Mouse (Mus musculus) gonadal fat pad, adult 2 months (tissue): ENCODE results near the gene Dapk1. TPM values are rescaled to one million over a fixed set of nuclear protein-coding genes. Genes with fewer than 3 reads are reported as not detected.
A peak's percentile ranks its signal among the peaks of the same experiment; 100 is the strongest.

Experiments
- DNase-seq: peaks from one replicate; pipeline ENCODE4 v3.0.0-alpha.2; 2012; ENCODE audit warnings: low read depth
- polyA plus RNA-seq: library from polyadenylated mRNA; depleted of rRNA; stranded (reverse); fragments of >200 nt; gene quantifications from 2 replicates; pipeline ENCODE4 v1.2.3, GENCODE M21; 2012

Dapk1 gene
- polyA plus RNA-seq, 1 experiment: 77.2 TPM

DNA sequence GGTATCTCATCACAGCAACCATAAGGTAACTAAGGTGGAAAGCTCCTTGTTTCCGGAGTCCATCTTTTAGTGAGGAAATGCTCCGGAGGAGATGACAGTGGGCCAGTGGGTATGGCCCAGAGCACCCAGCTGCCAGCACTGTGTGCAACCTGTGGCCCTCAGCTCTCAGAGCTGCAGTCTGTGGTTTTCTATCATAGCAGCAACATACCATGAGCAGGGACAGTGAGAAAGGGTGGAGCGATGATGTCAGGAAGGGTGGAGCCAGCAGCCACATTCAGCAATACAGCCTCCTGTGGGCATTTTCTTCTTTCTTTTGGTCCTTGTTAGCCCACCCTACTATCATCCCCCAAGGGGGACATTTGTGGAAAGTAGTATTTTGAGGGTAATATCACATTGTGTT is 90.2 kb downstream of the Dapk1 start:
- DNase-seq: no peak

DNA sequence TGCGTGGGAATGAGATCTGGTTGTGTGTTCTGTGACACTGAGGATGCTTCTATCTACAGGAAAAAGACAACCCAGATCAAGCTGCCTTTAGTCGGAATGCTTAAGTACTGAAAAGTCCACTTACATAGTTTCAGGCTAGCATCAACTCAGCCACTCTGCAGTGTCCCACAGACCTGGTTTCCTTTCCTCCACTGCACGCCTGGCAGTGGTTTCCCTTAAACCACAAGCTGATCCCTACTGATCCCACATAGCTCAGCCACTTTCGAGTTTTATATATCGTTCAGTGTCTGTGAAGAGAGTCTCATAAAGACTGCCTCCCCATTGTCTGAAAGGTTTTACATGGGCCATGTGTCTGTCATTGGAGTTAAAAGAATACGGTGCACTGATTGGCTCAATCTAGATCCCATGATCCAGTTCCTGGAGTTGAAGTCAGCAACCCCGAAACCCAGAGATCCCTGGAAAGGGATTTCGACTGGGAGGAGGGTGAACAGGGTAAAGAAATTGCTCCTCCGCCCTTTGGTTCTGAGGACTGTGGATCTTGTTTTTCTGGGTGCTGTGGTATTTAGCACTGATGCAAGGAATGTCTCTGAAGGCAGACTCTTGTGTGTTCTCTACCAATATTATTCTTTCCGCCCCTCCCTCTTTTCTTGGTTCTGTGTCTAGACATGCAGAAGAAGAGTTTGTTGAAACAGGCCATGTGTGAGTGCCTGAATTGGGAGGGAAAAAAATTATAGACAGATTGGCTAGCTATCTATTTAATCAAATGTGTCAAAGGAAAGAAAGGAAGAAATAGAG is 93.6 kb downstream of the Dapk1 start:
- no peak for DNase-seq

DNA sequence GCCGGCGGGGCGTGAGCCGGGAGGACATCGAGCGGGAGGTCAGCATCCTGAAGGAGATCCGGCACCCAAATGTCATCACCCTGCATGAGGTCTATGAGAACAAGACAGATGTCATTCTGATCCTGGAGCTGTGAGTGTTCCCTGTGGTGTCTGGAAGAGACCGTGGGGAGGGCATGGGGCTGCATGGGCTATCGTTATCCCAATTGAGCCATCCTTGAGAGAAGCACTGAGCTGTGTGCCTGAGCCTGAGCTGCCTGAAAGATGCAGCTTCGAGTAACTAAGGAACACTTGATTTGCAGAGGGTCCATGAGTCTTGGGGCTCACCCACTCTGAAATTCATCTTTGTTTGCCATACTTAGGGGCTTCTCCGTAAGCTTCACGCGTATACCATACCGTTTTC is 94.6 kb downstream of the Dapk1 start:
- DNase-seq: no peak

DNA sequence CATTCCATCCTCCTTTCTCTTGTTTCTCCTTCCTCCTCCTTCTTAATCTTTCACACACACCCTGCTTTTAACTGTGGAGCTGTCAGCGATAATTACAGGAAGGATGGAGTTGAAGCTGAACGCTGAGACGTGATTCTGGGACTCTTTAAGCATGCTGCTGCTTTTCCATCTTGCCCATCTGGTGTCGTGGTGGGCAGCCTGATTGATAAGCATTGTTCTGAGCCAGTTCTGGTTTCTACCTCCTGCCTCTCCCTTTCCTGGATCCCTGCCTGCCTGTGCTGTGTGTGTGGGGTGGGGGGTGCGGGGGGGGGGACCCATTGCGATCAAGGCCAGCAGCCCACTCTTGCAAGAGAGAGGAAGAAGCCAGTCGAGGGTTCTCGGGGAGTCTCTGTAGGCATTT is 95.0 kb downstream of the Dapk1 start:
- DNase-seq: no peak

DNA sequence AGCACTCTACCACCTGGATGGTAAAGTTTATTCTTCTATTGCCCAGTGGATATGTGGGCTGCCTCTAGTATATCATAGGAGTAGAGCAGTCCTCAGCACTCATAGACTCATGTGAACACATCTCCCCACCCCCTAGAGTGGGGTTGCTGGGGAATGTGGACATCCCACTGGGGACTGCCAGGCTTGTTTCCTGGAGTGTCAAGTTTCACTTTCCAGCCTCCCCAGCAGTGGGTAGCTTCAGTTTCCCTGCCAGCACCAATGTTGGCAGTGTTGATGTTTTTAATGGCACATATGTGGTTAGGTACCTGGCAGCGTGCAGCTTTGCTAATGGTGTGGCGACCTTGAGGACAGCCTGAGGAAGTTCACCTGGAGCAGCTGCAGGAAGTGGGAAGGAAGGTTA is 96.3 kb downstream of the Dapk1 start:
- DNase-seq: no peak

DNA sequence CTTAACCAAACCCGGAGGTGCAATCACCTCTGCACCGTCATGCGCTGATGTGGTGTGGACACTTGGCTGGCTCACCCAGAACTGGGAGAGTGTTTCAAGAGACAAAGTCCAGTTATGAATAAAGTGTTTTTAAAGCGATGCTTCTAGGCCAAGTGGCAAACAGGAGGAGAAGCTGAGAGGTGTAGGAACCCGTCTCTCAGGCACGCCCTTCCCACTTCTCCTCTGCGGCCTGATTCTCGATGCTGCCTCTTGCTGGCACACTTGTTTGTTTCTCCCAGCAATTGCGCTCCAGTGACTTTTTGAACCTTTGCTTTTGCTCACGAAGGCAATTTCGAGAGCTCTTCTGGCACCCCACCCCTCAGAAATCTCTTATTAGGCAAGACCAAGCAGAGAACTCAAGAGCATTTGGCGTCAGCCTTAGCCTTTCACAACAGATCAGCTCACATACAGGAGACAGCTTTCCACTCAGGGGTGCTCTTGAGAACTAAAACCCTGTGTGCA is 100.0 kb downstream of the Dapk1 start:
- DNase-seq: peak; percentile 96

DNA sequence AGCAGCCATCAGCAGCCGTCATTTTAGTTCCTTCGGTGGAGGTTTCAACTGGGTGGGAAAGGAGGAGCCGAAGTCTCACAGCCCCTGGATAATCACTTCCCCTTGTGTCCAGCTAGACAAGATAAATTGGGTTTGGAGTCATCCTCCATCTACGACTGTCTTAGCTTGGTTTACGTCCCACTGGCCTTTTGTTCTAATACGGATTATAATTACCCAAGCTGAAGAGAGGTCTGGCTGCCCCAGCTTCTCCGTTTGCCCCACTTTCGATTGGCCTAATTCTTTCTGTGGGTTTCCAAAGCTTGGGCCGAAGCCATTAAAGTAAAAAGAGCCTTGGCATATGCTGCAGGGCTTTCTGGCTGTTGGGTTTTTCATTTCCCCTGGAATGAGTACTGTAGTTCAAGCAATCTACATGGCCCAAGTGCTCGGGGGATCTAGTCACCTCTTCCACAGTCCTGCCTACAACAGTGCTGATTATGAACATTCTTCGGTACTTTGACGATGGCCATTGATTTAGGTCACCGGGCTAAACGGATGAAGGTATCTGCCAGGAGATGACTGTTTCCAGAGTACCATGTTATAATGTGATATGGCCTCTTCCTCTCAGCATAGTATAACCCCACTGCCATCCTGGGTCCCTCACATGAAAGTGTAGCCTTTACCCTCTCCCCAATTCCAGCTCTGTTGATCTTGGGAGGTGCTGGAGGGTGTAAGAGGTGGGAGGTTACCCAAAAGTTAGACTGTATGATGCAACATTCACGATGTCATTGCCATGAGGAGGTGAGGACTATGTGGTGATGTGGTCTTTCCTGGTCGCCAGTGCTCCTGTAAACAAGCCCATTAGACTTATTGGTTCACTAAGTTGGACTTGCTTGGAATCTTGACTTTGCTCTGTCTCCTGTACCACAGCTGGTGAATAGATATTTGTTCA is 106.1 kb downstream of the Dapk1 start:
- no peak for DNase-seq

DNA sequence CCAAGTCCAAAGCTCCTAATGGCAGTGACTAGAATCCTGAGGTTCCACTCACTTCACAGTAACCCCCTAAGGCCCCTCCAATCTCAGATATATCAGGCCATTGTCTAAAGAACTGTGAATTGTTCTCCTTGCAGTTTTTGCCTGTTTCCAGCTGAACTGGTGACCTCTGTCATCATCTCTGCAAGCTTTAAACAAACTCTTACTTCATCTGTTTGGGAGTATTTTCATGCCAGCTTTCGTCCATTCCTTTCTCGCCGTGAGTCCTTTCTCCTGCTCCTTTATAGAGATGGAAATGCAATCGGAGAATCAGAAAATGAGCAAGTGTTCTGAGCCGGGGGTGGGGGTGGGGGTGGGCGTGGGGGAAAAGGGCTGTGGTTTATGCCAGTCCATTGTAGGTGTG is 107.4 kb downstream of the Dapk1 start:
- DNase-seq: no peak

DNA sequence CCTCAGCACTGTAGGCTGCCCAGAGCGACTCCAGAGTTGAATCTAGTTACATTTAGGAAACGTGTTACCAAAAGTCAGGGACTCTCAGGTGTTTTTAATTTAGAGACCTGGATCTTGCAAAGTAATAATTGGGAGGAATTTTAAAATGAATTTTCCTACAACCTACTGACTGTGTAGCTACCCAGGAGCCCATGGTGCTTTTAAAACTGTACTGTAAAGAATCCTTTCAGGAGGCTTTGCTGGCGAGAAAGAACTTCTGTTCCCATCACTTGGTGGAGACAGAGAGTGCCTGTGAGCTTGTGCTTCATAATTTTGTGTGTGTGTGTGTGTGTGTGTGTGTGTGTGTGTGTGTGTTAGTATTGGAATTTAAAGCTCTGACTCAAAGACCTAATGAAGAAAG is 109.2 kb downstream of the Dapk1 start:
- no peak for DNase-seq

DNA sequence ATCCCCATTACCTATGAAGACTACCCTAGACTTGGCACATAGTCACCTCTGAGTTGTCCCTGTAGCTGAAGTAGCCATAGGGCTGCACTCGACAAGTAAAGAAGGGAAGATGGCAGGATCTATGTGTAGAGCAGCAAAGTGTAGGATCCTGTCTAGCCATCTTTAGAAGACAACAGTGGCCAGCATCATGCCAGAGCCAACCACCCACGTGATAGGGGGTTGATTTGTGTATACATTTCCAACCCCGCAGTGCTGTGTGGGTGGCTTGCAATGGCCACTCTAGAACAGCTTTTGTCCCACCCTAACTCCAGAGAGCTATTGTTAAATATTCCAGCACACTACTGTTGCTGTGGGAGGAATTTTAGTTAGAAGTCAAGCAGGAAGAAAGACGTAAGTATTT is 111.8 kb downstream of the Dapk1 start:
- no peak for DNase-seq

DNA sequence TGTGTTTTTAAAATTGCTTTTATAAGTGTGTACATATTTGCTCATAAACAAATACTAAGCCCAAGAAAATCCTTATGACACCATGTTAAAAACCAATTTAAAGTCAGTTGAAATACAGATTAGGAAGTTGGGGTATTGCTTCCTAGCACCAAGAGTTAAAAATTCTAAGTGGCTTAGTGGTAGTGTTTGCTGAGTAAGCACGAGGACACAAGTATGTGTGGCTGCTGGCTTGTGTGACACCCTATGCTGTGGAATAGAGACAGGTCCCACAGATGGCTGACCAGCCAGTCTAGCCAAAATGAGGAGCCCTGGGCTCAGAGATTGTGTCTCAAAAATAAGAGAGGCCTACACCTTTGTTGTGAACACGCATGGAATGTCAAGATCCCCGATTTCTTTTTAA is 114.4 kb downstream of the Dapk1 start:
- no peak for DNase-seq

DNA sequence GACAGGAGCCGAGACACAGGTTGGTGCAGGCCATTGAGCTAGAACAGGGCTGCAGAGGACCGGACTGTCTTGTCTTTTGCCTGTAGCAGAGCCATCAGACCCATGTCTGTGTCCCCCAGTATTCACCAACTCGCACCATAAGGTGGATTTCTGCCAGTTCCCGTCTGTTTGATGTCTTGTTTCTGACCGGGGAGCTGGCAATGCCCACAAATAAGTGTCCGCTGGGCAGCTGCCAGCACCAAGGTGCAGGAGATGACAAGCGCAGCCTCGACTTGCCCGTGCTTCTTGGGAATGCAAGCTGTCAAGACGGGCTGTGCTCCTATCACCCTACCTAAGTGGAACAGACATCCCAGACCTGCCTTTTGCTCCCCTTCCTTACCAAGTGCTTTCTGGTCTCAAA is 115.7 kb downstream of the Dapk1 start:
- DNase-seq: no peak

DNA sequence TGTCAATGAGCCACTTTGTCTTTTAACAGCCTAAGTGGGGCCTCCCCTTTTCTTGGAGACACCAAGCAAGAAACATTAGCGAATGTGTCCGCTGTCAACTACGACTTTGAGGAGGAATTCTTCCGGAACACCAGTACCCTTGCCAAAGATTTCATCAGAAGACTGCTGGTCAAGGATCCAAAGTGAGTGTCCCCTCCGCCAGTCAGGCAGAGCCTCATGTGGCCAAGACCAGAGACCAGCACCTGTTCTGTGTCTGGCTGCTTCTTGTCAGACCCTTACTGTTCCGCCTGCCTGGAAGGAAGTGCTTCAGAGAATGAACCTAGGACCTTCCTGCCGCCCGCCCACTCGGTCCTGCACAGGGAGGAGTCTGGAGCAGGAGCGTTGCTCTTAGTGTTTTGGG is 117.8 kb downstream of the Dapk1 start:
- no peak for DNase-seq

DNA sequence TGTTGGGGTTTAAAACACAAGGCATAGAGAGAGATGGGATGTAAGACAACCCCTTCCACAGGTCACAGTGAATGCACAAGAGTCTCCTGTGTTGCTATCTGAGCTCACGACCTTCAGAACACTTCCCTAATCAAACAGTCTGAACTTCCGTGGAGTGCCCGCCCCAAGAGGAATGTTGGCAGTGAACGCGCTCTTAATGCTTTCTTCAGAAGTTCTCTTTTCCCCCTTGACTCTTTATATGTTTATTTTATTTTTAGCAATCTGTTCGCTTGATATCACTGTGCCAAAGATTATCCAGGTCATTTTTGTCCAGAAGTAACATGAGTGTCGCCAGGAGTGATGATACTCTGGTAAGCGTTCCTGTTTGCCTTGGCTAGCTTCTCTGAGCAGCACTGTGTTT is 121.0 kb downstream of the Dapk1 start:
- DNase-seq: no peak

DNA sequence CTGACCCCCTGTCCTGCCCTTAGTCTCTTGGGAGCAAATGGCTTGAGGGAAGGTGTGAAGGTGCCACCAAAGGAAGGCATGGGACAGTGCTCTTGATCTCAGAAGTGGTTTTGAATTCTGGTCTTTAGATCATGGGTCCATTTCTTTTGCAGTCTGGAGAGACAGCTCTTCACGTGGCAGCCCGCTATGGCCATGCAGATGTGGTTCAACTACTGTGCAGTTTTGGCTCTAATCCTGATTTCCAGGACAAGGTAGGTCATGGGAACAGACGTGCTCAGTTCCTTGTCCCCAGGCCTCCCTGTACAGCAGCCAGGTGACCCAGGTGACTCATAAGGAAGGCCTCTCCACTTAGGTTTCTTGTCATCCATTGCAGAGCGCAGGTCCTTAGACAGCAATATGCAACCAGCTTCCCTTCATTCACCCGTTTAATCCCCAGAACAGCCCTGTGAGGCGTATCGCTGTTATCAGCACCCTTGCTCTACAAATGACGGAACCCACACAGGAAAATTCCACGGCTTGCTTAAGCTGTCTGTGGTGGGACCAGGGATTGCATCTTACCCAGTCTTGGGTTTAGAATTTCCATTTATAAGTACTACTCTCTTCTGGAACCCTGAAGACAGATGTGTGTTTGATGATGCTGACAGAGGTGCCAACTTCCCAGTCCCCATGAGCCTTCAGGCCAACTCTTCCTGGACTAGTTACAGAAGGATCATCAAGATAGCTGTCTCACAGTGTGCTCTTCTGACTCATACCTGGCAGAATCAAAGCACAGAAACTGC is 126.7 kb downstream of the Dapk1 start:
- DNase-seq: no peak

DNA sequence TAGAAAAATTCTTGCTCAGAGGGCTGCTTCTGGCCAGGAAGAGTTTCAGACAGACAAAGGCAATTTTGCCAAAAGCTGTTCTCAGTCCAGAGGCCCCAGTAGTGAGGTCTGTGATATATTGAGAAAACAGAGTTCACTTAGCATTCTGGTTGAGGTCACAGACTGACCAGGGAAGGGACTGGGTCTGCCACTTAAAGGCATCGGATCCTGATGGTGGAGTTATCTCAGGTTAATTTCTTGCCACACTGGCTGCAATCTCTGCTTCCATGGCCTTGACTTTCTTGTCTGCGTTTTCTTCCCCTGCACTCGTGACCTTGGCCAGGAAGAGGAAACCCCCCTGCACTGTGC is 127.3 kb downstream of the Dapk1 start:
- DNase-seq: no peak

DNA sequence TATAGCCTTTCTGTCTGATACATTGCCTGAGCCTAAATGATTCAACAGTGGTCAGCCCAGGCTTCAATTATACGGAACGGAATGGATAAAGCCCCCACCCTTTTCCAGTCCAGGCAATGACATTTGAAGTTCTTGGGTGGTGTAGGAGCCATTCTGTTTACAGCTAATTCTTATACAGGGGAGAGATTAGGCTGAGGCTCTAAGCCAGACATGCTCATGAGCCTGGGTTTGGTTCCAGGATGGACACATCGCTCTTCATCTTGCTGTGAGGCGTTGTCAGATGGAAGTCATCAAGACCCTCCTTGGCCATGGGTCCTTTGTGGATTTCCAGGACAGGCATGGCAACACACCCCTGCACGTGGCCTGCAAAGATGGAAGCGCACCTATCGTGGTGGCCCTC is 128.8 kb downstream of the Dapk1 start:
- no peak for DNase-seq

DNA sequence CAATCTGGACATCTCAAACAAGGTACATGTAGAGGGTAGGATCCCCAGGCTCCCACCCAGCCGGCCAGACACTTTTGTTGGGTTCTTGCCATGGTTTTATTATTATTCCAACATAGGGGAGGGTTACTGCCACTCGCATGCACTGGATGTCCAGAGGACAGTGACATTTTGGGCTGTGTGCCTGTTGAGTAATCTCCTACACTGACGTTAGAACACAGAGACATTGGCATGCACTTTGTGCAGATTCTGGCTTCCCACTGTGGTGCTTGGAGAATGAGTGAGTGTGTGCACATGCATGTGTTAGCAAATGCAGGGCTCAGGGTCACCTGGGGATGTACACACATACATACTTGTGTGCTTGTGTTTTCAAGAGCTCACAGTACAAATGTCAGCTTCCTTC is 129.3 kb downstream of the Dapk1 start:
- DNase-seq: no peak

DNA sequence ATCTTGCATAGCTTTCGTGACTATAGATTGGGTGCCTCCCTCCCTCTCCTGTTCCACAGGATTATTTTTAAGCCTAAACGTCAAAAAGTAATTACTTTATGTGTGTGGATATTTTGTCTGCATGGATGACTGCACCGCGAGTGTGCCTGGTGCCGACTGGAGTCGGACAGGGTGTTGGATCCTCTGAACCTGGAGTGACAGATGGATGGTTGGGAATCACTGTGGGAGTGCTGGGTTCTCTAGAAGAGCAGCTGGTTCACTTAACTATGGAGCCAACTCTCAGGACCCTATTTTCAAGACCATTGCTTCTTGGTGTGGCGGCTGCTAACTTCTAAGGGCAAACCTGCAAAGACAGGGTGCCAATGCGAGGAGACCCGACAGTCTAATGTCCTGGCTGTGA is 133.6 kb downstream of the Dapk1 start:
- no peak for DNase-seq

DNA sequence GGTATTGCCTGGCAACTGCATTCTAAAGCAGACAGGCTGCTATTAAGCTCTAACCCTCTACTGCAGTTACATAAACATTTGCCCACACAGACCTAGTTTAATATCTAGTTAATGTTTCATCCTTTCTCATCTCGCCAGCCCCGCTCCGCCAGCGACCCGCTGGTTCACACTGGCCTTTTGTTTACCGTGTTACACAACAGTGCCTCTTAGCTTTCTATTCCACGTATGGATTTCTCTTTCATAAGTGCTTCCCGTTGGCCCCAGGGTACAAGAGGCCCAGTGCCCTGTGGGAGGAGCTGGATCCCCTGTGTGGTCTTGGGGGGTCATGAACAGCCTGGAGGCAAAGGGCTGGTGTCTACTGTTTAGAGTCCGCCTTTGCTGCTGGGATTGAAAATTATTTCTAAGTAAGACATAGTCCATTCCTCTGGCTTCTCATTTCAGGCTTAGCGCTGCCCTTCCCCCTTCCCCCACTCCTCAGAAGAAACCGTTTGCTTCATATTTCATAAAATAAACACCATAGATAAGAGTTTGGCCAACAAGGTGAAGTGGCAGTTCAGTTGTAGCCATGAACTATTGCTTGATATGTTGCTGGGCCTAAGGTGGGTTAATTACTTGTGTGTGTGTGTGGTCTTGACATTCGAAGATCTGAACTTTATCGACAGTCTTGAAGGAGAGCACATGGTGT is 134.8 kb downstream of the Dapk1 start:
- DNase-seq: no peak

DNA sequence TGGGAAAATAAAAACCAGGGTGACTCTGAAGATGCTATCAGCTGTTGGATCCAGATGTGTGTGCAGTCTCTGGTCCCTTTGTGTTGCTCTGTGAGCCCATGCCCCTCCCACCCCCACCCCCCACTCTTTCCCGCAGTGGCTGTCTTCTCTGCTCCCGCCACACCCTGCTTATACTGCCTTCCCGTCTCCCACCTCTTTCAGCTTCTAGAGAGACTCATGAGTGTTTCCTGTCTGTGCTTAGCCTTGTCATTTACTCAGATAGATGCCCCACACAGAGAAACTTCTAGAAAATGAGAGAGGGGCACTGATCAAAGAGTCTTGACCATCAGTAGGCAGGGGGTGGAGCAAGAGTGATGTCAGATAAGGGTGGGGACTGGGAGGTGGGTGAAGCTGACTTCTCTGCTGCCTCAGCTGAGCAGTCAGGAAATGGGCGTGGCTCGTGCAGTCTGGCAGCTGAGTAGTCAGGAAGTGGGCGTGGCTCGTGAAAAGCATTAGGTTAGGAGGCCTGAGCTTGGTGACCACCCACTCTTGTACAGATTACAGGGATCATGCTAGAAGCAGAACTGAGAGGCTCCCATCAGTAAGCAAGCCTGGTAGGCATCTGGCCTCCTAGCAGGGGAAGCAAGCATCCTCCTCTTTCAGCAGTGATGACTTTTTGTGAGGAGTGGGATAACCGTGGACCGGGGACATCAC is 136.0 kb downstream of the Dapk1 start:
- DNase-seq: no peak
